Mouse (Mus musculus): ENCODE measurements around the gene Krtap5-3. TPM values are rescaled to one million over a fixed set of nuclear protein-coding genes. Genes with fewer than 3 reads are reported as not detected.
"Not testable (repeated sequence)": the region's sequence is repeated elsewhere in the genome, so short reads cannot be mapped to it uniquely, and the experiment has no call there.

Krtap5-3 gene
- total RNA-seq (2021): not detected
- long read RNA-seq, experiment 1: 0 reads
- long read RNA-seq, experiment 2: 0 reads

GRCm38 (mm10) chr7:142201064-142201463 is at the start of gene Krtap5-3:
Gene Krtap5-3, plus strand, starts transcription at chr7:142201364.
- DNase-seq: no peak
- intact Hi-C loops (cut with DNase I): no loop called here

GRCm38 (mm10) chr7:142152191-142152590 is 49.0 kb upstream of the Krtap5-3 start:
- DNase-seq: no peak
- intact Hi-C loops (cut with DNase I): no loop called here

GRCm38 (mm10) chr7:142155308-142155707 is 45.9 kb upstream of the Krtap5-3 start:
- intact Hi-C loops (cut with DNase I): no loop called here
- no peak for DNase-seq

GRCm38 (mm10) chr7:142157013-142157412 is 44.2 kb upstream of the Krtap5-3 start, which contains the start of gene Gm29735:
Gene Gm29735, minus strand, starts transcription at chr7:142157113.
- intact Hi-C loops (cut with DNase I); DNase-seq: not testable (repeated sequence)

- no peak for DNase-seq
- intact Hi-C loops (cut with DNase I): no loop called here
These were observed 41.8 kb upstream of the Krtap5-3 start for GRCm38 (mm10) chr7:142159366-142159765.

- DNase-seq; intact Hi-C loops (cut with DNase I): not testable (repeated sequence)
These were observed 35.5 kb upstream of the Krtap5-3 start, which contains the start of gene Gm4553 for GRCm38 (mm10) chr7:142165639-142166038. Gene Gm4553, minus strand, starts transcription at chr7:142165739.

- intact Hi-C loops (cut with DNase I): no loop called here
- DNase-seq: no peak
These were observed 31.3 kb upstream of the Krtap5-3 start for GRCm38 (mm10) chr7:142169836-142170235.

GRCm38 (mm10) chr7:142175905-142176304 is 25.3 kb upstream of the Krtap5-3 start, which contains the start of gene Krtap5-2:
Gene Krtap5-2, minus strand, starts transcription at chr7:142176005.
- DNase-seq; intact Hi-C loops (cut with DNase I): not testable (repeated sequence)

GRCm38 (mm10) chr7:142178685-142179084 is 22.5 kb upstream of the Krtap5-3 start:
- intact Hi-C loops (cut with DNase I): no loop called here
- no peak for DNase-seq

- intact Hi-C loops (cut with DNase I): no loop called here
- DNase-seq: no peak
These were observed 20.1 kb upstream of the Krtap5-3 start for GRCm38 (mm10) chr7:142181021-142181420.

GRCm38 (mm10) chr7:142188156-142188555 is 13.0 kb upstream of the Krtap5-3 start:
- intact Hi-C loops (cut with DNase I): no loop called here
- no peak for DNase-seq

- DNase-seq: no peak
- intact Hi-C loops (cut with DNase I): no loop called here
These were observed 10.9 kb upstream of the Krtap5-3 start, which contains the start of gene Gm10153 for GRCm38 (mm10) chr7:142190289-142190688. Gene Gm10153, minus strand, starts transcription at chr7:142190389.

- intact Hi-C loops (cut with DNase I): no loop called here
- DNase-seq: no peak
These were observed 2.4 kb upstream of the Krtap5-3 start for GRCm38 (mm10) chr7:142198748-142199147.

- DNase-seq: no peak
- intact Hi-C loops (cut with DNase I): no loop called here
These were observed 4.3 kb downstream of the Krtap5-3 start for GRCm38 (mm10) chr7:142205488-142205887.

- DNase-seq; intact Hi-C loops (cut with DNase I): not testable (repeated sequence)
These were observed 5.7 kb downstream of the Krtap5-3 start for GRCm38 (mm10) chr7:142206891-142207290.

GRCm38 (mm10) chr7:142211559-142211958 is 10.4 kb downstream of the Krtap5-3 start, which contains the start of gene Gm7579:
Gene Gm7579, plus strand, starts transcription at chr7:142211859.
- DNase-seq: no peak
- intact Hi-C loops (cut with DNase I): no loop called here

GRCm38 (mm10) chr7:142212136-142212535 is 11.0 kb downstream of the Krtap5-3 start:
- intact Hi-C loops (cut with DNase I); DNase-seq: not testable (repeated sequence)

- DNase-seq: no peak
- intact Hi-C loops (cut with DNase I): no loop called here
These were observed 23.4 kb downstream of the Krtap5-3 start for GRCm38 (mm10) chr7:142224518-142224917.

- DNase-seq; intact Hi-C loops (cut with DNase I): not testable (repeated sequence)
These were observed 28.7 kb downstream of the Krtap5-3 start, which contains the start of gene Krtap5-5 for GRCm38 (mm10) chr7:142229871-142230270. Gene Krtap5-5, minus strand, starts transcription at chr7:142229971.

- intact Hi-C loops (cut with DNase I): no loop called here
- no peak for DNase-seq
These were observed 30.4 kb downstream of the Krtap5-3 start for GRCm38 (mm10) chr7:142231540-142231939.

GRCm38 (mm10) chr7:142240978-142241377 is 39.8 kb downstream of the Krtap5-3 start, which contains the start of gene Gm40460:
Gene Gm40460, minus strand, starts transcription at chr7:142241078.
- intact Hi-C loops (cut with DNase I): no loop called here
- DNase-seq: no peak

- no peak for DNase-seq
- intact Hi-C loops (cut with DNase I): loop anchor here (1.0 kb wide), 1 partner anchor 104 kb away; no protein-coding TSS in a partner anchor
These were observed 48.7 kb downstream of the Krtap5-3 start for GRCm38 (mm10) chr7:142249824-142250223.

Data from gastrocnemius, postnatal 36 days (tissue).